21 mouse cellular contexts compared by ENCODE assay signal in genomic region chr14:59692164-59692563, GRCm38 (mm10).
A peak's percentile ranks its signal among the peaks of the same experiment; 100 is the strongest.
DNase-seq lines count a peak whose midpoint lies in the region; ATAC-seq lines count a peak whose summit lies in the region.
"Had no signal": no experiment of that assay in that cellular context is flagged by ENCODE, and none has a peak within 500 bp of the region (broad histone marks: within the 10 kb centered on the region; RNA-seq: fewer than 3 reads in every experiment).

No protein-coding gene starts in this region.

- 72% methylated on average over 6 of the region's 6 CpGs for WGBS in heart, embryonic 11.5 days (ENCODE audit: insufficient replicate concordance)

- peaks cover 4% of the 10 kb centered on the region; the same call in 1 of the 2 replicates for H3K4me1 ChIP-seq in heart, embryonic 11.5 days (ENCODE audit: control insufficient read depth, insufficient read depth, low read length)

- H3K4me3 ChIP-seq in heart, embryonic 11.5 days (ENCODE audit: low read depth, low read length): no peak overlapping the region
- H3K4me3 ChIP-seq: embryonic facial prominence, embryonic 15.5 days; forebrain, embryonic 10.5 days; left cerebral cortex, adult 2 months; limb, embryonic 15.5 days had no signal

- H3K36me3 ChIP-seq in heart, embryonic 11.5 days (ENCODE audit: control insufficient read depth, insufficient read depth, low read length): no peaks in the 10 kb centered on the region
- H3K36me3 ChIP-seq: embryonic facial prominence, embryonic 15.5 days; forebrain, embryonic 10.5 days; limb, embryonic 15.5 days had no signal

- H3K27ac ChIP-seq in heart, embryonic 11.5 days (ENCODE audit: low read depth, low read length): no peak overlapping the region
- H3K27ac ChIP-seq: embryonic facial prominence, embryonic 15.5 days; forebrain, embryonic 10.5 days; left cerebral cortex, adult 2 months; limb, embryonic 15.5 days had no signal

- H3K27me3 ChIP-seq in heart, embryonic 11.5 days (ENCODE audit: control insufficient read depth, insufficient read depth, low read length): no peaks in the 10 kb centered on the region
- H3K27me3 ChIP-seq: embryonic facial prominence, embryonic 15.5 days; limb, embryonic 15.5 days had no signal

- H3K4me2 ChIP-seq in heart, embryonic 11.5 days: no peak overlapping the region
- H3K4me2 ChIP-seq: embryonic facial prominence, embryonic 15.5 days; limb, embryonic 15.5 days; midbrain, embryonic 11.5 days had no signal

- no peak overlapping the region for H3K9ac ChIP-seq in heart, embryonic 11.5 days (ENCODE audit: low read depth, low read length)
- H3K9ac ChIP-seq: embryonic facial prominence, embryonic 15.5 days; forebrain, postnatal 0 days; limb, embryonic 15.5 days had no signal

- DNase-seq in heart, adult 11 months: peak; percentile 91
- DNase-seq in kidney, postnatal 14 days: peak; percentile 8
- no peak for DNase-seq in kidney, postnatal 25 days
- DNase-seq in fat pad, adult 2 months (ENCODE audit: extremely low read depth, low read depth, low spot score): peak; percentile 31
- peak; percentile 13 for DNase-seq in lung, postnatal 14 days
- DNase-seq: adrenal gland, postnatal 25 days; cerebellum, adult 9-10 months; forebrain, postnatal 0 days; gastrocnemius, postnatal 25 days; left cerebral cortex, postnatal 4 days; thymus, postnatal 25 days had no signal

- ATAC-seq in heart, embryonic 11.5 days (replicated peaks; ENCODE audit: insufficient number of reproducible peaks, low FRiP score, low TSS enrichment): no peak
- ATAC-seq in frontal cortex, adult (ENCODE audit: low TSS enrichment): no peak
- no peak for ATAC-seq in erythroblast, adult 5-6 weeks (replicated peaks; ENCODE audit: low FRiP score, poor library complexity, severe bottlenecking)
- ATAC-seq: activated CD4-positive, CD25-positive, alpha-beta regulatory T cell, adult 4 months; forebrain, postnatal 0 days; intestine, postnatal 0 days had no signal

- H3K9me3 ChIP-seq in heart, embryonic 11.5 days (replicated peaks; ENCODE audit: control insufficient read depth, low read length): no peaks in the 10 kb centered on the region
- H3K9me3 ChIP-seq: embryonic facial prominence, embryonic 15.5 days; forebrain, embryonic 10.5 days; limb, embryonic 15.5 days had no signal

Comparison
In these comparisons a context has a peak if more than half of its experiments do, and no peak if none do; other contexts are left out.
1. DNase-seq: peak in heart, adult 11 months (single experiment), kidney, postnatal 14 days (single experiment), fat pad, adult 2 months (single experiment) and lung, postnatal 14 days (single experiment); none in kidney, postnatal 25 days (0 of 2).